Mouse (Mus musculus) spleen, adult 2 months (tissue): ENCODE data around the gene Lpp.

Source experiments
- CTCF ChIP-seq: fragments of 200-500 bp; IDR thresholded peaks from 2 replicates; pipeline ENCODE4 v1.5.1; 2011; ENCODE audit warnings: mild to moderate bottlenecking, inconsistent platforms; ENCODE audit not compliant: insufficient read depth, insufficient read length, insufficient replicate concordance; ENCODE audit errors: extremely low read depth
- POLR2A ChIP-seq: fragments of 200-500 bp; IDR thresholded peaks from 2 replicates; pipeline ENCODE4 v1.6.1; 2011; ENCODE audit warnings: low read depth, low read length, inconsistent platforms

DNA sequence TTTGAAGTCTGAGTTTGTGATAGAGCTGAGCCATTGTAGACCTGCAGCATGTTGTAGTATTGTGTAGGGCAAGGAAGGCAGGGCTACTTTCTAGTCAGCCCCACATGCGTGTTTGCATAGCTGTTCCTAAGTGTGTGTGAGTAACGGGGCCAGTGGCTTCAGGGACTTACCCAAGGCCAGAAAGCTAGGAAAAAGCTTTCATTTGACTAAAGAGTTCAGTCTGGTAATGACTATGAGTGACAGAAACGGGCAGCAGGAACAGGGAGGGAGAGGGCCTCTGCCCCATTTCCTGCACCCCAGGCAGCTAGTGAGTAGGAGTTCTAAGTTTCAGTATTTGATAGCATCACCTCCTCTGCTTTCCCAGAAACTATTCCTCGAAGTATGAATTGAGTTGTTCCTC lies 113.4 kb downstream of the Lpp start:
- TF ChIP-seq POLR2A (no peak), CTCF (no peak)
